Mouse (Mus musculus) adipocyte (in vitro differentiated cells): ENCODE data around the gene Ints5.
A peak's percentile ranks its signal among the peaks of the same experiment; 100 is the strongest.
"Not testable (repeated sequence)": the region's sequence is repeated elsewhere in the genome, so short reads cannot be mapped to it uniquely, and the experiment has no call there.

Experiments
- DNase-seq: peaks from one replicate; pipeline ENCODE4 v3.0.0-alpha.2; 2016; ENCODE audit warnings: low spot score

The Ints5 gene

DNA sequence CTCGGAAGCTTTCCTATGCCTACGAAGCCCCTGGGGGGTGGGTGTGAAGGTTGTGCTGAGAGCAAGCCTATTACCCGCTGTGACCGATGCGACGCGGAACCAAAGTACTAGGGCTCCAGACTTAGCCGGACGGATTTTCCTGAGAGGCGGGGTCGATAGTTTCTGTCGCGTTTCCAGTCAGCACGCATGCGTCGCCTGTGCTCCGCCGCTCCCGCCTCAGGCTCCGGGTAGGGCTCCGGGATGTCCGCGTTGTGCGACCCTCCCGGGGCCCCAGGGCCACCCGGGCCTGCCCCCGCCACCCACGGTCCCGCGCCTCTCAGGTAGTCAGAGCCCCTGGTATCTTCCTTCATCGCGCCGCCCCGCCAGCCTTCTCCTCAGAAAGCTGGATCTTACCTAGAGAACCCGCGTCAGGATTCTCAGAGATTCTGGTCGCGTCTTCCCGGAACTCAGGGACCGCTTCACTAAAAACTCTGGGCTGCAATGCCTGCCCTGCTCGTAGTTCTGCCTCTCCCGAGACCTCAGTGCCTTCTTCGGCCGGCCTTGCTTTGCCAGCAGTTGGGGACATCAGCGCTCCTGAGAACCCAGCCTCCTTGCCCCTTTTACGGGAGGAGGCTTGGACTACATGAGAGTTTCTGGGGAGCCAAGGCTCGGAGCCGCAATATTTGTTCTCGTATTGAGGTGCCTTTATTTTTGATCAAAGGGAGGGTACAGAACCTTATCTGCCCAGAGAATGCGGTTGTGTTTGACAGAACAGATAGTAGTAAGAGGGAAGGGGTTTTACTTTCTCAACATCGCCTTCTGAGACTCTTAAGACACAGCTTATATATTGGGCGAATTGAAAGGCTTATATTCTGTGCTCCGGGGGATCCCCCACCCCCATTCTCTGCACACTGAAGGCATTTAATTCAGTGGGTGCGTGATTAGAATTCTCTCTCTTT, at the start of gene Ints5:
Ints5 (plus strand) TSS at position 177 of the 938 bp plus-strand sequence.
- DNase-seq = peak; percentile 93

DNA sequence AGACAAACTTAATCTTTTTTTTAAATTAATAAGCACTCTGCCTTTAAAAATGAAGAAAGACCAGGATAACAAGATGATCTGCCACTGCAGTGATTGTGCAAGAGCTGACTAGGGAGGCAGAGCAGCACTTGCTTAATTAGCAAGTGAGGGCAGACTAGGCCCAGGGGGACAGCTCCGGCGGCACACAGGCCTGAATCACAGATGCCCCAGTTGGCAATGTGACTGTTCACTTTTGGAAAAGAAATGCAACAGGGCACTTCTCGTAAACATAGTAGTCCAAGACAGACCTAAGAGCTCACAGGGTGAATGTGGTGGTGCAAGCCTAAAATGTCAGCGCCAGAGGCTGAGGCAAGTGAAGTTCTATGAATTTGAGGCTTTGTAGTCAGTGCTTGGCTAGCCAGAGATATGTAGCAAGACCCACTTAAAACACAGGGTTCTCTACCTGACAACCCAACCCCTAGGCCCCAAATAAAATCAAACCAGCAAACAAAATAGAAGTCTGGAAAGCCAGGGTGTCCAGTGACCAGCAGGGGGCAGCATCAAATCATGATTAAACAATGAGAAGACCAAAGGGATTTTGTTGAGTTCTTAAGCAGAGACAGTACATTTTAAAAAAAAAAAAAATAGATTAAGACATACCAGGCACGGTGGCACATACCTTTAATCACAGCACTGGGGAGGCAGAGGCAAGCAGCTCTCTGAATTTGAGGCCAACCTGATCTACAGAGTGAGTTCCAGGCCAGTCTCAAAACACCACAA, 48.3 kb upstream of the Ints5 start:
- DNase-seq = peak; percentile 99

DNA sequence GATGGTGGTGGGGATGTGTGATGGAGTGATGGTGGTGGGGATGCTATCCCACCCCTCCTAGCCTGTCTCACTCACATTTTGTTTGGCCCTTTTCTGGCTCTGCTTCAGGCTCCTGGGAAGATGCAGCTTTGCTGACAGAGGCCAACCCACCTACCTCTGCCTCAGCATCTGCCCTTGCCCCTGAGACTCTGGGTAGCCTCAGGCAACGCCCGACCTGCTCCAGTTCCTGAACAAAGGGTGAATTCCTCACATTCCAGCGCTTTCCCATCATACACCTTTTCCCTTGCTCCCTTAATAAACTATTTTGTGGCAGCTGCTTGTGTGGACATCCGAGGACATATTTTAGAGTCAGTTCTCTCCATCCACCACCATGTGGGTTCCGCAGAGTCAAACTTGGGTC, 44.4 kb upstream of the Ints5 start:
- DNase-seq = no peak

DNA sequence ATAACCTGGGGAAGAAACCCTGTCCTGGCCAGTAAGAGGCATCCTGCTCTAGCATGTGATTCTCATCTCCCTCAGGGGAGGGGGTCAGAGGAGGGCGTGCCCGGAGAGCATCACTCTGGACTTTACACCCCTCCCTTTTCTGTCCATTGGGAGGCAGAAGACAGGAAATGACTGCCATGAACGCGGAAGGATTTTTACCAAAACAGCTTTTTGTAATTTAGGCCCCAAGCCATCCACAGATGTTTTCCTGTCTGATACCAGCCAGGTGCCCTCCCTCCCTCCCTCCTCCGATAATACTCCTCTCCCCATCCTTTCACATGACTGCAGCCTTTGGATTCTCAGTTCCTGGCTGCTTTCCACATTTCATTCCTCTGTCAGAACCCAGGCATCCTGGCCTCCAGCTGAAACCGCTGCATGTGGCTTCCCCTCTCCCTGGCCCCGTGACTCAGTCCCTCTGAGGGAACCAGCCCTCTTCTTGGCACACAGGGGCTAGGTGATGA, 42.4 kb upstream of the Ints5 start, which contains the start of gene Lrrn4cl:
Lrrn4cl (plus strand) TSS at position 367 of the 500 bp plus-strand sequence.
- DNase-seq = peak; percentile 77

DNA sequence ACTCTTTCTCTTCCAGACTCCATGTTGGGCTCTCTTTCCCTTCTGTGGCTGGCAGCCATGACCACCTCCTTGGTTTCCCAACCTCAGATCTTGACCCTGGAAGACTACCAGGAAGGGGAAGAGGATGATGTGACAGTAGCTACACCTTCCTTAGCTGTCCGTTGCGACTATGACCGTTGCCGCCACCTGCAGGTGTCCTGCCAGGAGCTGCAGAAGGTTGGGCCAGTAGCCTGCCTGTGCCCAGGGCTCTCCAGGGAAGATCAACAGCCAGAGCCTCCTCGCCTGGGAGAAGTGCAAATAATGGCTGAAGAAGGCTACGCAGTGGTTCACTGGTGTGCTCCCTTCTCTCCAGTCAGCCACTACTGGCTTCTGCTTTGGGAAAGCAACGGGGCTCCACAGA, 41.2 kb upstream of the Ints5 start:
- DNase-seq = no peak

DNA sequence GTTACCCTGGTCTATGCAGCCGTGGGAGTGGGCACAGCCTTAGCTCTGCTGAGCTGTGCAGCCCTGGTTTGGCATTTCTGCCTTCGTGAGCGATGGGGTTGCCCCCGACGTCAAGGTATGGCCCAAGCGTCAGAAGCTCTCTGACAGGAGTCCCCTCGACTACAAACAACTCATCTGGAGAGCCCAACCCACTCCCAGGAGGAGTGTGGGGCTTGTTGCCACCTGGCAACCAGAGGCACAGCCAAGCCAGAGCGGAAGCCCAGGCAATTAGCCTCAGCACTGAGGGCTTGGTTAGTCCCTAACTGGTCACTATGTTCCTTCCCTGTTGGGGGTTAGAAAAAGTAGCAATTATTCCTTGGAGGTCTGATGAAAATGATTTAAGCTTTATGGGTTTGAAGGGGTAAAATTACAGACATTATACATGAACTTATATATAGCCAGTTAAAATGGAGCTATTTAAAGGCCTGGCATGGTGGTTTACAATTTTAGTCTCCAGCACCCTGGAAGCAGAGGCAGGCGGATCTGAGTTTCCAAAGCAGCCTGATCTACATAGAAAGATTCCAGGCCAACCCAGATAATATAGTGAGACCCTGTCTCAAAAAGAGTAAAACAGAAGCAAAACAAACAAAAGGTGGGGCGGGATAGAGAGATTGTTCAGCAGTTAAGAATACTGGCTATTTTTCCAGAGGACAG, 40.4 kb upstream of the Ints5 start:
- DNase-seq = no peak

DNA sequence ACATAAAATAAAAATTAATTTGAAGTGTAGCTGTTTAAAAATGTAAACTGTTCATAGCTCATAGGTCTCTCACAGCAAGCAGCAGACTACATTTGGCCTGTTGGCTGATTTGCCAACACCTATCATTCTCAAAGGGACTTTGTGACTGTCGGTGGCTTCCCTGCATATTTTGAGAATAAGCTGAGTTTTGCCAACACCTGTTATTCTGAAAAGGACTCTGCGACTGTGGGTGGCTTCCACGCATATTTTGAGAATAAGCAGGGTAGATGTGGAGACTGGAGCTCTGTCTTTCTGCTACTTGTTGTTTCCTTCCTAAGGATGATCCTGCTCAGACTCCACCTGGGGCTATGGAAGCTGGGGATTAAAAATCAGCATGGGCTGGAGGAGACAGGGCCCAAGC, 39.7 kb upstream of the Ints5 start:
- DNase-seq = no peak

DNA sequence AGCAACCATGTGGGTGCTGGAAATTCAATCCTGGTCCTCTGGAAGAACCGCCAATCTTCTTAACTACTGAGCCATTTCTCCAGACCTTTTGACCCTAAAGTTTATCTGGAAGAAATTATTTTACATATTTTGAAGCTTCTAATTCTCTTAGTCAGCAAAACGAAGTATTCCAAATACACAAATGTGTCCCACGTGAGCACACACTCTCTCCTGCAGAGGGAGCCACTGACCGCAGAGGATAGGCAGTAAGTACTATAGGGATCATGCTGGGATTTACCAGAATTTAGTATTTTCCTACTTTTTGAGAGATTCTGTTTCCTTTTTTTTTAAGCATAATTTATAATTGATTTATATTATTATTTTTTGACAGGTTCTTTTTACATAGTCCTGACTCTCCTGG, 35.1 kb upstream of the Ints5 start:
- peak; percentile 65 for DNase-seq

DNA sequence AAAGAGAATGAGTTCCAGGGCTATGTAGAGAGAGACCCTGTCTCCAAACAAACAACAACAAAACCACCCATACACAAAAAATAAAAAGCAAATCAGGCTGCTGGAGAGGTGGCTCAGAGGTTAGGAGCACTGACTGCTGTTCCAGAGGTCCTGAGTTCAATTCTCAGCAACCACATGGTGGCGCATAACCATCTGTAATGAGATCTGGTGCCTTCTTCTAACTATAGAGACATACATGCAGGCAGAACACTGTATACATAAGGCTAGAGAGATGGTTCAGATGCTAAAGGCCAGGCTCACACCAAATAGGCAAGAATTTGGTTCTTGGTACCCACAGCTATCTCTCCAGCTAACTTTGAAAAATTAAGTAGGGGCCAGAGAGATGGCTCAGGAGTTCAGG, 33.8 kb upstream of the Ints5 start:
- DNase-seq = peak; percentile 59

DNA sequence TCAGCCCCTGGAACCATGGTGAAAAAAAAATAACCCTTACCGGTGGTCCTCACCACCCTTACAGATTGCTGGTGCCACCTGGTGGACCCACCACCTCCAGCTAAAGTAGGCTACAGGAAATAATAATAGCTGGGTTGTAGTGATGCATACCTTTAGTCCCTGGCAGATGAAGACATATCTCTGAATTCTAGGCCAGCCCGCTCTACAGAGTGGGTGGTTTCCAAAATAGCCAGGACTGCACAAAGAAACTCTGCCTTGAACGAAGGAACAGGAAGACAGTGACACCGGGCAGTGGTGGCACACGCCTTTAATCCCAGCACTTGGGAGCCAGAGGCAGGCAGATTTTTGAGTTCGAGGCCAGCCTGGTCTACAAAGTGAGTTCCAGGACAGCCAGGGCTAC, 28.5 kb upstream of the Ints5 start:
- no peak for DNase-seq

DNA sequence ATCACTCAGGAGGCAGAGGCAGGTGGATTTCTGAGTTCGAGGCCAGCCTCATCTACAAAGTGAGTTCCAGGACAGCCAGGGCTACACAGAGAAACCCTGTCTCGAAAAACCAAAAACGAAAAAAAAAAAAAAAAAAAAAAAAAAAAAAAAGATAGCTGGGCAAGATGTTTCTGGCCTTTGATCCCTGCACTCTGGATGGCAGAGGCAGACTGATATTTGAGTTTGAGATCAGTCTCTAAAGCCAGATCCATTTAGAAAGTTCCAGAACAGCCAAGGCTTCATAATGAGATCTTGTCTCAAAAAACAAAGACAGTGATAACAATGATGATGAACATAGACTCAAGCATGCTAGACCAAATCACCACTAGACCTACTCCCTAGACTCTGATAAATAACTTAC, 22.4 kb upstream of the Ints5 start:
- not testable (repeated sequence) for DNase-seq

DNA sequence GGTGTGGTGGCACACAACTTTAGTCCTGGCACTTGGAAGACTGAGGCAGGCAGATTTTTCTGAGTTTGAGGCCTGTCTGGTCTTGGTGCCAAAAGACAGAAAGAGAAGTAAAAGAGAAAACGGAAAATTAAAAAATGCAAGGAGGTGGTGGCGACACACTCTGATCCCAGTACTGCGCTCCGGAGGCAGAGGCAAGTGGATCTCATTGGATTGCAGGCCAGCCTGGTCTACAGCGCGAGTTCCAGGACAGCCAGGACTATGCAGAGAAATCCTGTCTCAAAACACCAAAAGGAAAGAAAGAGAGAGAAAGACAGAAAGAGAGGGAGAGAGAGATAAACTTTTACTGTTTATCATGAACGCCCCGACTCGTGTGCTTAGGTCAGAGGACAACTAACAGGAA, 22.0 kb upstream of the Ints5 start:
- no peak for DNase-seq

DNA sequence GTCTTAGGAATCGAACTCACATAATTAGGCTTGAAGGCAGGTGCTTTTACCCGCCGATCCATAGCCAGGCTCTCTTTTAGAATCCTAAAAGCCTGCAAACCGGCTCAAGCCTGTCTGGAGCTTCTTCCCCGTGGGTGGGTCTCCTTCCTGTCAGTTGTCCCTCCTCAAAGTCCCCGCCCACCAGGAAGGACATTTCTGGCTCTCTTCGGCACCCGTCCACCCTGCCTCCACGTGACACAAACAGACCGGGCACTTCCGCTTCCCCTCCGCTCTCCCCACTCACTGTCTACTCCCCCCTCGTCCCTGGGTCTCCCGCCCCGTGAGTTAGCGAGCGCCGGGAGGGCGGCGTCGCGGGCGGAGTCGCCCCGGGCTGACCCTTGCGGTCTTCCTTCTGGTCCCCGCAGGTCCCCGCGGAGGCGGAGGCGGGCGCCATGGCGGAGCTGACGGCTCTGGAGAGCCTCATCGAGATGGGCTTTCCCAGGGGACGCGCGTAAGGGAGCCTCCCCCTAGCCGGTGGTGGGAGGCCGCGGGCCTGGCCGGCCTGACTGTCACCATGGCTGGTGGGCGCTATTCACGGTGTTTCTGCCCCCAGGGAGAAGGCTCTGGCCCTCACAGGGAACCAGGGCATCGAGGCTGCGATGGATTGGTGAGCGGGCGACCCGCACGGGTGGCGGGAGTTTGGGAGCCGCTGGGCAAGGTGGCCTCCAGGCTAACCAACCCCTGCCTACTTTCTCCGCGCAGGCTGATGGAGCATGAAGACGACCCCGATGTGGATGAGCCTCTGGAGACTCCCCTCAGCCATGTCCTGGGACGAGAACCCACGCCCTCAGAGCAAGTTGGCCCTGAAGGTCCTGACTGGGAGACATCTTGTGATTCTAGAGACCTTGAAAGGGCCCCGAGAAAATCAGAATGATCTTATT, 21.3 kb upstream of the Ints5 start, which contains the start of gene Ubxn1:
Ubxn1 (plus strand) TSS at position 230 of the 920 bp plus-strand sequence.
- DNase-seq = peak; percentile 99

DNA sequence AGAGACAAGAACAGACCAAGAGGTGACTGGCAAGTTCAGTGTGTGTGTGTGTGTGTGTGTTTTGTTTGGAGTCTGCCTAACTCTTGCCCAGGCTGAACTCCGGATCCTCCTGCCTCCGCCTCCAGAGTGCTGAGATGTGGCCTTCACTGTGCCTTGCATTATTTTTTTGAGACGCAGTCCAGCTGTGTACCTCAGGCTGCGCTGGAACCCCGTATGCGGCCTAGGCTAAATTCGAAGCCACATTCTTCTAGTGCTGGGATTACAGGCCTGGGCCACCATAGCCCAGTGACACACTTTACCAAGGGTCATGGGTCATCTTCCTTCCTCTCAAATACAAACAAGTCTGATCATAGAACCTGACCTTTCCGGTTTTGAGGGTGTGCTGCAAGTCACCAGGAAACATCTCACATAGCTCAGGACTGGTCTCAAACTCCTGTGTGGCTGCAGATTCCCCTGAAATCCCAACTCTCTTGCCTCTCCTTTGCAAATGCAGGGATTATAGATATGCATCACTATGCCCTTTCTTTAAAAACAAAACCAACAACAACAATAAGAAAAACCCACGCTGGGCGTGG, 20.5 kb upstream of the Ints5 start:
- DNase-seq = peak; percentile 43

DNA sequence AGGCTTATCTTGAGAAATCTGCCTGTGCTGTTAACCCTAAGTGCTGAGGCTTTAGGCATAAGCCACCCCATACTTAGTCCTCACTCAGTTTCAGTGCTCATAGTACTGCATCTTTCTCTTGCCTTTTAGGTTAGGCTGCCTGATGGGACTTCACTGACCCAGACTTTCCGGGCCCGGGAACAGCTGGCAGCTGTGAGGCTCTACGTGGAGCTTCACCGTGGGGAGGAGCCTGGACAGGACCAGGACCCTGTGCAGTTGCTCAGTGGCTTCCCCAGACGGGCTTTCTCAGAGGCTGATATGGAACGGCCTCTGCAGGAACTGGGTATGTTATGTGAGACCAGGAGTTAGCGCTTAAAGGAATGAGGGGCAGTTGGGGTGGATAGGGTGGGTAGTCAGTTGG, 17.8 kb upstream of the Ints5 start:
- DNase-seq = no peak

DNA sequence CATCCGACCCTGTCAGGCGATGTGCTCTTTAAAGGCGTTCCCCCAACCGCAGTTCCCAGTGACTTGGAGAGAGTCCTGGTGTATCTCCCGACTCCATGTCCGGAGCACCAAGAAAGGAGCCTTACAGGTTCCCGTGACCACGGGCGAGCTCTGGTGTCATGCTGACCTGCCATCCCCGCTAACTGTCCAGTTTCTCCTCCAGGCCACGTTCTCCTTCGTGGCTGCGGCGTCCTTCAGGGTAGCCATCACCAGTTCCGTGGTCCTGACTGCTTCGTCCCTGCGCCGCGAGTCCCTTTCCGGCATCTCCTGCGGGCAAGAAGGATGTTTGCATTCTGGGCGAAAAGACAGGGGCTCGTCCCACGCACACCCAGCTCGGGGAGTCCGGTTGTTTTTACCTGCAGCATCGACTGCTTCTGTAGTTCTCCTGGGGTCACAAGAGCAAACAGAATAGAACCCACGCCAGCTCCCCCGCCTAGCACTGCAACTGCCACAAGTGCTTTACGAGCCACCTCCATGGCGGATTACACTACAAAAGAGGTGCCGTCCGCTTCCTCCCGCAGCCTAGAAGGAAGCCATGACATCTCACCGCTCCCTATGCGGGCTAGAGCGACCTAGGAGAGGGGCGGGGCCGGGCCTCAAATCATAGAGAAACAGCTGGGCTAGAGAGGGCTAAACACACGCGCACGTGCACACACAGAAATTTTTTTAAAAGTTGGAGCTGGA, 12.3 kb upstream of the Ints5 start, which contains the start of gene Uqcc3:
Uqcc3 (minus strand) TSS at position 613 of the 723 bp plus-strand sequence.
- DNase-seq = peak; percentile 93

DNA sequence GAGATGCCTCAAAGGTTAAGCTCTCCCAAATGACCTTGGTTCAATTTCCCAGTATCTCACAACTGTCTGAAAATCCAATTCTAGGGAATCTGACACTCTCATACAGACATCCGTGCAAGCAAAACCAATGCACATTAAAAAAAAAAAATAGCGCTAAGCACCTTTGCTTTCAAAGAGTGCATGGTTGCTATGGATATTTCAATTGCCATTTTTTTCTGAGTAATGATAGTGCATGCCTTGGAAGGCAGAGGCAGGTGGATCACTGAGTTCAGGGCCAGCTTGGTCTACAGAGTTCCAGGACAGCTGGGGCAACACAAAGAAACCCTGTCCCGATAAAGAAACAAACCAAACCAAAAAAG, 11.8 kb upstream of the Ints5 start:
- no peak for DNase-seq

DNA sequence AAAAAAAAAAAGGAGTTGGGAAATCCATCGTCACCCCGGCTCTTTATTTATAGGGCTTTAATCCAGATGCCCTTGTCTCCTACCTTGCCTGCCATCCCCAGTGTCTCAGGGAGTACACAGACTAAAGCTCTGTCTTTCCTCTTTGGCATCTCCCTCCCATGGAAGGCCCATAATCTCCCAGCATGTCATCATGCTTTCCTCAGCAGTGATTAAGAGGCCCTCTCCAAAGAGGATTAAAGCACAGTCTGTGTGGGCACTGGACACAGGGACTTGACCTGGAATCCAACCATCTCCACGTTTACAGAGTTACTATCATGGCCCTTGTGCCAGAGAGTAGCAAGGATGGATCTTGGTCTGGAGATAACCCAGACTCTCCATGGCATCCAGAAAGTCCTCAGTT, 9.2 kb upstream of the Ints5 start, which contains the start of the genes Lbhd1 and Gm49403:
Lbhd1 (plus strand) TSS at position 117 of the 400 bp plus-strand sequence.
Gm49403 (plus strand) TSS at position 315 of the 400 bp plus-strand sequence.
- no peak for DNase-seq

DNA sequence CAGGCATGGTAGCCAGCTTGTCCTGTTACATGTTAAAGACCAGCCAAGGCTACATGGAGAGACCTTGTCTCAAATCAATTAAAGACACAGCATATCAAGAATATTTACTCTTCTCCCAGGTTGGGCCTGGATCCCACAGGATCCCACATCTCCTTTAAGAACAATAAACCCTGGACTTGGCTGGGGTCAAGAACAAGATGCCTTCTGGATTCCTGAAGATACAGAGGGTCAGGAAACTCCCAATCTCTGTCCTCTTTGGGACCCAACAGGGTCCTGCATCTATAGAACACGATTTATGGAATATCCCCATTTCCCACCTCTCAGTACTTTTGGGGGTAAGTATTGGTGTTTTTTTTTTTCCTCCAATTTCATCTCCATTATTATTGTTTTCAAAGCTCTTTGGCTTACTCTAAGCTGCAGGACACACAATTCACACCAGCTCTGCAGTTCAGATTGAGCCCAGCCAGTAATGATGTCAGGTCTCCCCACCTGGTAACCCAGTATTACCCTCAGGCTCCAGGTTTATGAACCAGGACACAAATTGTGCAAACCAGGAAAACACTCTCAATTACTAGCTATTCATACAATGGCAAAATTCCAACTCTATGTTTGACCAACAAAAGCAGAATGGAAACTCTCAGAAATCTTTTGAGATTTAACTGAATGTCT, 5.8 kb upstream of the Ints5 start:
- DNase-seq = no peak
